Mouse (Mus musculus): Measurements from ENCODE around the gene Usp49.
"Not testable (repeated sequence)": the region's sequence is repeated elsewhere in the genome, so short reads cannot be mapped to it uniquely, and the experiment has no call there.

Gene Usp49

GRCm38 (mm10) chr17:47646683-47647082, 16.2 kb downstream of the Usp49 start:
- DNase-seq (ENCODE audit: extremely low read depth, low read depth, low spot score): no peak

- DNase-seq (ENCODE audit: extremely low read depth, low read depth, low spot score): no peak
Measured at GRCm38 (mm10) chr17:47648966-47649365, 18.5 kb downstream of the Usp49 start.

GRCm38 (mm10) chr17:47651953-47652352, 21.5 kb downstream of the Usp49 start:
- DNase-seq (ENCODE audit: extremely low read depth, low read depth, low spot score): no peak

- DNase-seq (ENCODE audit: extremely low read depth, low read depth, low spot score): not testable (repeated sequence)
Measured at GRCm38 (mm10) chr17:47654346-47654745, 23.9 kb downstream of the Usp49 start.

GRCm38 (mm10) chr17:47655697-47656096, 25.2 kb downstream of the Usp49 start:
- DNase-seq (ENCODE audit: extremely low read depth, low read depth, low spot score): no peak

GRCm38 (mm10) chr17:47657901-47658300, 27.4 kb downstream of the Usp49 start:
- DNase-seq (ENCODE audit: extremely low read depth, low read depth, low spot score): no peak

- DNase-seq (ENCODE audit: extremely low read depth, low read depth, low spot score): no peak
Measured at GRCm38 (mm10) chr17:47658741-47659243, 28.3 kb downstream of the Usp49 start.

GRCm38 (mm10) chr17:47663009-47663713, 32.7 kb downstream of the Usp49 start:
- no peak for DNase-seq (ENCODE audit: extremely low read depth, low read depth, low spot score)

GRCm38 (mm10) chr17:47664474-47664873, 34.0 kb downstream of the Usp49 start:
- DNase-seq (ENCODE audit: extremely low read depth, low read depth, low spot score): no peak

GRCm38 (mm10) chr17:47669166-47669565, 38.7 kb downstream of the Usp49 start:
- DNase-seq (ENCODE audit: extremely low read depth, low read depth, low spot score): no peak

GRCm38 (mm10) chr17:47671988-47672310, 41.5 kb downstream of the Usp49 start:
- no peak for DNase-seq (ENCODE audit: extremely low read depth, low read depth, low spot score)

GRCm38 (mm10) chr17:47672311-47673111, 42.0 kb downstream of the Usp49 start:
- no peak for DNase-seq (ENCODE audit: extremely low read depth, low read depth, low spot score)

GRCm38 (mm10) chr17:47676581-47676980, 46.1 kb downstream of the Usp49 start:
- DNase-seq (ENCODE audit: extremely low read depth, low read depth, low spot score): no peak

- DNase-seq (ENCODE audit: extremely low read depth, low read depth, low spot score): no peak
Measured at GRCm38 (mm10) chr17:47678238-47678637, 47.7 kb downstream of the Usp49 start.

- no peak for DNase-seq (ENCODE audit: extremely low read depth, low read depth, low spot score)
Measured at GRCm38 (mm10) chr17:47678702-47679101, 48.2 kb downstream of the Usp49 start.

- DNase-seq (ENCODE audit: extremely low read depth, low read depth, low spot score): no peak
Measured at GRCm38 (mm10) chr17:47682836-47683235, 52.3 kb downstream of the Usp49 start.

GRCm38 (mm10) chr17:47687409-47688343, 57.2 kb downstream of the Usp49 start:
- DNase-seq (ENCODE audit: extremely low read depth, low read depth, low spot score): peak; percentile 71

GRCm38 (mm10) chr17:47688344-47688607, 57.8 kb downstream of the Usp49 start, which contains the start of gene Tomm6:
Gene Tomm6, minus strand, starts transcription at chr17:47688386.
- no peak for DNase-seq (ENCODE audit: extremely low read depth, low read depth, low spot score)

GRCm38 (mm10) chr17:47688608-47689575, 58.4 kb downstream of the Usp49 start, which contains the start of gene Frs3:
Gene Frs3, plus strand, starts transcription at chr17:47689030.
- no peak for DNase-seq (ENCODE audit: extremely low read depth, low read depth, low spot score)

- no peak for DNase-seq (ENCODE audit: extremely low read depth, low read depth, low spot score)
Measured at GRCm38 (mm10) chr17:47689894-47690293, 59.4 kb downstream of the Usp49 start.

Measured in fat pad, adult 2 months (tissue).